In the genomic region with DNA sequence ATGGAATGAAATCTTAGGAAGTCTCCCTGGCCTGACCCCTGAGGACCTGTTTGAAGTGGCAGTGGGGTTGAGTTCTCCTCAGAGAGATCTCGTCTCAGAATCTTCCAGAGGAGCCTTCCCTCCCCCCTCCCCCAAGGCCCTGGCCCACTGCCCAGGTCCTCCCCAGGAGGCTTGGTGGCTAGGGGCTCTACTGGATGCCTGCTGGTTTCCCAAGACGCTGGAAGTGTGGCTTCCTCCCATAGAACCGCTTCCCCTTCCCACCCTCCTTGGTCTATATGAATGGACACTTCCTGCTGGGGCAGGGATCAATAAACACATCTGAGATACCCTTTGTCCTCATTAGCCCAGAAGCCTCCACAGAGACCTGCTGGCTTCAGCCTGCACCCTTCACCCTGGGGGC, we compare ENCODE assay signal across 9 mouse cellular contexts. TPM values are rescaled to one million over a fixed set of nuclear protein-coding genes. Genes with fewer than 3 reads are reported as not detected.
DNase-seq lines count a peak whose midpoint lies in the region; ATAC-seq and TF ChIP-seq lines count a peak whose summit lies in the region.
"Had no signal": no experiment of that assay in that cellular context is flagged by ENCODE, and none has a peak within 500 bp of the region (broad histone marks: within the 10 kb centered on the region; RNA-seq: fewer than 3 reads in every experiment).

No protein-coding gene starts in this region.

- peak overlapping the region; percentile 41; the same call in 1 of the 2 replicates for H3K4me2 ChIP-seq in kidney, embryonic 15.5 days
- no peak overlapping the region for H3K4me2 ChIP-seq in hindbrain, embryonic 16.5 days (ENCODE audit: low read length)
- no peak overlapping the region for H3K4me2 ChIP-seq in midbrain, embryonic 13.5 days (replicated peaks)
- H3K4me2 ChIP-seq in forebrain, embryonic 16.5 days (ENCODE audit: low read length): no peak overlapping the region

- no peak for DNase-seq in kidney, postnatal 25 days
- DNase-seq in yolk sac, embryonic 10.5 days (ENCODE audit: low spot score): no peak
- no peak for DNase-seq in right cerebral cortex, postnatal 10 days (ENCODE audit: low spot score in 2 of 2)

- peak overlapping the region; percentile 90 for H3K27ac ChIP-seq in kidney, embryonic 15.5 days
- peak overlapping the region; percentile 69 for H3K27ac ChIP-seq in bone marrow, adult 2 months (ENCODE audit: control insufficient read depth, insufficient read depth, low read depth, low read length, poor library complexity)
- H3K27ac ChIP-seq in hindbrain, embryonic 16.5 days (ENCODE audit: low read depth, low read length): peak overlapping the region; percentile 1; the same call in 1 of the 2 replicates
- H3K27ac ChIP-seq in midbrain, embryonic 13.5 days: peak overlapping the region; percentile 26; the same call in 1 of the 2 replicates
- no peak overlapping the region for H3K27ac ChIP-seq in forebrain, embryonic 16.5 days (ENCODE audit: low read length)

- peaks cover 71% of the 10 kb centered on the region for H3K4me1 ChIP-seq in kidney, embryonic 15.5 days
- peaks cover 11% of the 10 kb centered on the region for H3K4me1 ChIP-seq in bone marrow, adult 2 months (ENCODE audit: control insufficient read depth, insufficient read depth, low read length)
- H3K4me1 ChIP-seq in hindbrain, embryonic 16.5 days (ENCODE audit: control insufficient read depth, insufficient read depth, low read depth, low read length): peaks cover 17% of the 10 kb centered on the region
- peaks cover 34% of the 10 kb centered on the region for H3K4me1 ChIP-seq in midbrain, embryonic 13.5 days (replicated peaks)
- peaks cover 6% of the 10 kb centered on the region for H3K4me1 ChIP-seq in forebrain, embryonic 16.5 days (replicated peaks; ENCODE audit: control insufficient read depth, insufficient read depth, low read length)

- no peak overlapping the region for H3K9ac ChIP-seq in kidney, embryonic 15.5 days
- H3K9ac ChIP-seq in hindbrain, embryonic 16.5 days (ENCODE audit: low read depth, low read length): no peak overlapping the region
- H3K9ac ChIP-seq in midbrain, embryonic 13.5 days (replicated peaks): no peak overlapping the region
- no peak overlapping the region for H3K9ac ChIP-seq in forebrain, embryonic 16.5 days (replicated peaks; ENCODE audit: low read depth, low read length)

- 19% methylated on average over 3 of the region's 3 CpGs for WGBS in kidney, embryonic 15.5 days
- WGBS in bone marrow, adult 2 months: 6% methylated on average over 3 of the region's 3 CpGs
- WGBS in hindbrain, embryonic 16.5 days: 8% methylated on average over 3 of the region's 3 CpGs
- 29% methylated on average over 3 of the region's 3 CpGs for WGBS in midbrain, embryonic 13.5 days
- 18% methylated on average over 3 of the region's 3 CpGs for WGBS in forebrain, embryonic 16.5 days

- no peak for ATAC-seq in kidney, embryonic 15.5 days (replicated peaks; ENCODE audit: low FRiP score)
- ATAC-seq in hindbrain, embryonic 16.5 days: no peak
- peak; percentile 17; the same call in 1 of the 2 replicates for ATAC-seq in midbrain, embryonic 13.5 days
- no peak for ATAC-seq in forebrain, embryonic 16.5 days

- no peak for TF ChIP-seq POLR2A in bone marrow, adult 2 months (IDR thresholded peaks at IDR 0.05; ENCODE audit: borderline replicate concordance, control insufficient read depth, low read depth, low read length)

- peaks cover 7% of the 10 kb centered on the region; the same call in 1 of the 2 replicates for H3K27me3 ChIP-seq in kidney, embryonic 15.5 days
- peaks cover 5% of the 10 kb centered on the region for H3K27me3 ChIP-seq in hindbrain, embryonic 16.5 days (replicated peaks; ENCODE audit: control insufficient read depth, insufficient read depth, low read length)
- peaks cover 16% of the 10 kb centered on the region for H3K27me3 ChIP-seq in midbrain, embryonic 13.5 days
- H3K27me3 ChIP-seq in forebrain, embryonic 16.5 days (replicated peaks; ENCODE audit: control insufficient read depth, insufficient read depth, low read length): peaks cover 6% of the 10 kb centered on the region; the same call in 1 of the 2 replicates

- TF ChIP-seq CTCF in bone marrow, adult 2 months (IDR thresholded peaks at IDR 0.05; ENCODE audit: control insufficient read depth, insufficient read depth, low read length): no peak

- H3K4me3 ChIP-seq in kidney, embryonic 15.5 days (replicated peaks): no peak overlapping the region
- H3K4me3 ChIP-seq in bone marrow, adult 2 months (replicated peaks; ENCODE audit: control insufficient read depth, low read depth, low read length): peak overlapping the region; percentile 38
- H3K4me3 ChIP-seq in hindbrain, embryonic 16.5 days (ENCODE audit: low read length): no peak overlapping the region
- H3K4me3 ChIP-seq in midbrain, embryonic 13.5 days (replicated peaks): no peak overlapping the region
- H3K4me3 ChIP-seq in forebrain, embryonic 16.5 days (replicated peaks; ENCODE audit: low read length): no peak overlapping the region

- no peaks in the 10 kb centered on the region for H3K36me3 ChIP-seq in kidney, embryonic 15.5 days
- no peaks in the 10 kb centered on the region for H3K36me3 ChIP-seq in hindbrain, embryonic 16.5 days (ENCODE audit: control insufficient read depth, insufficient read depth, low read length)
- H3K36me3 ChIP-seq in midbrain, embryonic 13.5 days: no peaks in the 10 kb centered on the region
- H3K36me3 ChIP-seq in forebrain, embryonic 16.5 days (ENCODE audit: control insufficient read depth, insufficient read depth): no peaks in the 10 kb centered on the region

- H3K9me3 ChIP-seq in kidney, embryonic 15.5 days (replicated peaks): no peaks in the 10 kb centered on the region
- no peaks in the 10 kb centered on the region for H3K9me3 ChIP-seq in hindbrain, embryonic 16.5 days (ENCODE audit: control insufficient read depth, low read length)
- no peaks in the 10 kb centered on the region for H3K9me3 ChIP-seq in midbrain, embryonic 13.5 days
- H3K9me3 ChIP-seq in forebrain, embryonic 16.5 days (ENCODE audit: control insufficient read depth, low read length): no peaks in the 10 kb centered on the region

RNA-seq across cellular contexts. Expression of a gene that starts 4.6 kb away (rescaled TPM):
- 3.9 and 4.2 TPM in 2 replicates for polyA plus RNA-seq in kidney, embryonic 15.5 days (2015; fragmentation: Nextera tagmentation; extraction: Ambion mirVana)
- 39.7 and 97.9 TPM in 2 replicates for polyA plus RNA-seq in bone marrow, adult 2 months (2011; ENCODE audit: insufficient read depth, insufficient read length, low replicate concordance, missing spikeins)
- 2.4 TPM in 2 replicates for polyA plus RNA-seq in hindbrain, embryonic 16.5 days (2015; fragmentation: Nextera tagmentation; extraction: Ambion mirVana)
- 1.6 and 1.7 TPM in 2 replicates for polyA plus RNA-seq in midbrain, embryonic 13.5 days (2015; fragmentation: Nextera tagmentation; extraction: Ambion mirVana)
- 1.9 and 2.8 TPM in 2 replicates for polyA plus RNA-seq in forebrain, embryonic 16.5 days (2015; fragmentation: Nextera tagmentation; extraction: Ambion mirVana)

RNA-seq across cellular contexts. Expression of a gene that starts 48.3 kb away (rescaled TPM):
- polyA plus RNA-seq in kidney, embryonic 15.5 days (2015; fragmentation: Nextera tagmentation; extraction: Ambion mirVana): 0.62 and 0.88 TPM in 2 replicates
- 1.9 and 6.0 TPM in 2 replicates for polyA plus RNA-seq in bone marrow, adult 2 months (2011; ENCODE audit: insufficient read depth, insufficient read length, low replicate concordance, missing spikeins)
- polyA plus RNA-seq in hindbrain, embryonic 16.5 days (2015; fragmentation: Nextera tagmentation; extraction: Ambion mirVana): 13.3 and 14.0 TPM in 2 replicates
- polyA plus RNA-seq in midbrain, embryonic 13.5 days (2015; fragmentation: Nextera tagmentation; extraction: Ambion mirVana): 4.9 and 7.9 TPM in 2 replicates
- 5.2 and 5.7 TPM in 2 replicates for polyA plus RNA-seq in forebrain, embryonic 16.5 days (2015; fragmentation: Nextera tagmentation; extraction: Ambion mirVana)
- polyA plus RNA-seq: testis, adult 2 months had no signal
